Mouse (Mus musculus): ENCODE data around the gene Nfatc4.

Nfatc4 gene

DNA sequence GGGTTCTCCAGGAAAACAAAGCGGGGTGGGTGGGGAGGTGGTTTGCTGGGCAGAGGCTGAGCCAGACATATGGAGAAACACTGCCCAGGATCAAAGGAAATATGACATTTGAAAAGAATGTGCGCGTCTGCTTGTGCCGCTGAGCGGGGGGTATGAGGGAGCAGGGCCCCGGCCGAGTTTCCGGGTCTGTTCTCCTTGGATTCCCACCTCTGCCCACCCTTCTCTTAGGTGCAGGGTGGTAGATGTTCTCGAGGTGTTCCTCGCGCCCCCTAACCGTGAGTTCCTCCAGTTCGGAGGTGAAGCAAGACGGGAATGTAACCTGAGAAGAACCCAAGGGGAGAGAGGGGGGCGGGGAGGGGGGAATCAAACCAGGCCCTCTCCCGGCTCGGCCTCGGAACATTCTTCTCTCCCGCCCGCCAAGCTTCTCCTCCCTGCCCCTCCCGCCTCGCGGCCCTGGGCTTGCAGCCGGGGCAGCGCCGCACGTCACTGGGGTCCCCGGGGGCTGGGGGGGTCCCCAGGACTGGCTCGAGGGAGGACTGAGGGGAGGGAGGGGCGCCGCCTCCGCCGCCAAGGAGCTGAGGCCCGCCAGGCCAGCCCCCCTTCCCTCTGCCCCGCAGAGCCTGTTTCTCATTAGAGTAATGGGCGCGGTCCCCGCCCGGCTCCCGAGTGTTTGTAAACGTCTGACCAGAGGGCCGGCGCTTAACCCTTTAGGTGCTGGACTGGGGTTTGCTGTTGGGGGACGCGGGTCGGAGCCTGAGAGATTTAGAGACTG is at the start of gene Nfatc4:
Nfatc4 (plus strand) TSS at position 154 of the 772 bp plus-strand sequence.
- peak; percentile 46 for DNase-seq

DNA sequence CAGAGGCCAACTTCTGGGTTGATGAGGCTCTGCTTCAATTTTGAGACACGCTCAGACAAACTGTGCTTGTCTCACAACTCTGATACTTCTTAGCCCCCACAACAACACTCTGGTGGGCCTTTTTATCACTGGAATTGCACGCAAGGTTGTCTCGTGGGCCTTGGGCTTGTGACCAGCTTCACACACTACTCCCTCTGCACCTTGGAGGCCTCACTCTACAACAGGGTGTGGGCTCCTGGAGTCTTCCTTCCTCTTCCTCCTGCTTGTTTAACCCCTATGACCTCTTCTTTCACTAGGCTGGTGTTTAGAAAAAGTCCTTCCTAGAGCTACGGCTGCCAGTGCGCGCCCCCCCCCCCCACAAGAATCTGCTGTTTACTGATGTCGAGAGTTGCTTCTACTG is 46.2 kb upstream of the Nfatc4 start:
- DNase-seq: peak; percentile 0

DNA sequence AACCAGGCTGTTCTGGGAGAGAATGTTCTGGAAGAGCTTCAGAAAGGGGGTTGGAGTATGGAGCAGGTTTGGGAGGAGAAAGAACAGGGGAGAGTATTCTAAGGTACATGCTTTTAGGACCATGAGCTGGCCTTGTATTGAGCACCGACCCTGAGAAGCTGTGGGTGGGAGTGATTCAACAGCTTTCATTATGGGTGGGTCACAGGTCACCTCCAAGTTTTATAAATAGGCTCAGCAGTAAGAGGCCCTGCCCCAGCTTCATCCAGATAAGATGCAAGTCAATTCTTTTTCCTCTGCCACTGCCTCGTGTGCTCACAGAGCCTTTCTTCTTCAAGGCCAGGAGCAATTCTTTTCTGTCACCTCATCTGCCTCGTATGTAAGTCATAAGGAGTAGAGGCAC is 45.8 kb upstream of the Nfatc4 start:
- peak; percentile 1 for DNase-seq

DNA sequence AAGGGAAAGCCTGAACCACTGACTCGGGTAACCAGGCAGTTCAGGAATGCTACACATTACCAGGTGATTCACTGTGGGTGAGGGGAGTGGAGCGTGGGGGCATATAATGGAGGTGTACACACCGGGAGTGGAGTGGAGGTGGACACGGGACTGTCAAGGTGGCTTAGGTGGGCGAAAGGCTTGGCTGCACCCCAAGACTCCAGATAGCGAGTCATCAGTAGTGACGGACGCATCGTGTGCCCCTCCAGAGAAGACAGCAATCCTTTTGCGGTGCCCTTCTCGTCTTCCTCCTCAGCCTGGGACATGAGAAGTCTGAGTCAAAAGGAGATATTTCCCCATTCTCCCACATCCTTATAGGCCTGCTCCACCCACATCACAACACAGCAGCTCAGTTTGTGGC is 45.1 kb upstream of the Nfatc4 start:
- DNase-seq: peak; percentile 3

DNA sequence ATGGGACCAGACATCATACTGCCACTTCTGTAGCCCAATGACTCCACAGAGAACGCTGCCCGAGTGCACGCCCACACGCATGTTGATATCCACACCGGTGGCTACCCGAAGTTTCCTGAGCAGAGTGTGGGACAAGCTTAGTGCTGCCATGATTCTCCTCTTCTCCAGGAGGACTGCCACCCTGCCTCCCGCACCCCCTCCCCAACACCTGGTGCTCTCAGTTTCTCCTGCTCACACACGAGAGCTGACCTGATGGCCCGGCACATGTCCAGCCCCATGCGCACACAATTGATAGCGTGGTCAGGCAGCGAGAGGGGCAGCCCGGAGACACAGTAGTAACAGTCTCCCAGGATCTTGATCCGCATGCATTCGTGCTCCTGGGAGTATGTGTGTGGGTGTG is 44.3 kb upstream of the Nfatc4 start:
- peak; percentile 6 for DNase-seq

DNA sequence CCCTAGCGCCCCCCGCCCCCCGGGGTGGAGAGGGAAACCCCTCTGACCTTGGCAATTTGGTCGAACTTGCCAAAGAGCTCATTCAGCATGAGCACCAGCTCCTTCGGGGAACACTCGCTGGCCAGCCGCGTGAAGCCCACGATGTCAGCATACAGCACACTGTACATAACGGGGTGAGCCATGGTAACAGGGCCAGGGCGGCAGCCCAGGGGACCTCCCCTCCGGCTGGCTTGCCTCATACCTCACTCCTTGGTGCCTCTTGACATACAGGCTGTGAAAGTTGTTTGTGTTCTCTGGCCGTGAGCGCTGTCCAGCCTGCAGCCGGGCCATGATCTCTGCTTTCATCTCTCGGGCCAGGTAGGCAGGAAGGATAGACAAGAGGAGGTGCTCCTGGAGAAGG is 43.3 kb upstream of the Nfatc4 start:
- DNase-seq: peak; percentile 6

DNA sequence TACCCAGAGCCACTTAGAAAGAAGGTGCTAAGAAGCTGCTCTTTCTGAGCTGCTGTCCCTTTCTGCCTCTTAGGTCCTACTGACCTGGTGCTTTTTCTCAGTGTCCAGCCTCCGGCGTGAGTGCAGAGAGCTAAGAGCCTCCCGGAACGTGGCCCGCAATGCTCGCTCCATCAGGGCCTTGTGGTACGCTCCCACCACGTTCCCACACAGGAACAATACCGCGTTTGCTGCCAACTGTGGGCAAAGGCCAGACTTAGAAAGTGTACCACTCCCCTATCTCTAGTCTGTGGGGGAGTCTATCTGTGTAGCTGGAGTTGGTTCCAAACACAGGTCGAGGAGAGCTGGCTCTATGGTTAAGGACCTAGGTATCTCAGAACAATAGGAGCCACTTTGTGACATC is 42.2 kb upstream of the Nfatc4 start:
- DNase-seq: peak; percentile 7

DNA sequence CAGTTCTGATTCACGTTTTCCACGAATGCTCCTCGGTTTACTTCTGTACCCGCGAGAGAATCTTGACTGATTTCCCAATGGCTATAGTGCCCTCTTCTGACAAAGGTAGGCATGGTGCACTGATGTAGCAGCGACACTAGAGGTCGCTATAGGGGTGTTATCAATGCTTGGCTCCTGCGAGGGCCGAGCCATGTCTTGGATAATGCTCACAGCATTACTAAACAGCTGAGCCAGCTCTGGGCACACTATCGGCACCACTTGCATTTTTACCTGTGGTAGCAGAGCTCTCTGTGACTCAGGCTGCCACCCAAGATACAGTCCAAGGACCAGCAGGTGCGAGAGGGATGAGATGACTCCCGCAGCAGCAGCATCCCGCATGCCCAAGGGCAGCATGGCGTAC is 41.6 kb upstream of the Nfatc4 start:
- DNase-seq: peak; percentile 63

DNA sequence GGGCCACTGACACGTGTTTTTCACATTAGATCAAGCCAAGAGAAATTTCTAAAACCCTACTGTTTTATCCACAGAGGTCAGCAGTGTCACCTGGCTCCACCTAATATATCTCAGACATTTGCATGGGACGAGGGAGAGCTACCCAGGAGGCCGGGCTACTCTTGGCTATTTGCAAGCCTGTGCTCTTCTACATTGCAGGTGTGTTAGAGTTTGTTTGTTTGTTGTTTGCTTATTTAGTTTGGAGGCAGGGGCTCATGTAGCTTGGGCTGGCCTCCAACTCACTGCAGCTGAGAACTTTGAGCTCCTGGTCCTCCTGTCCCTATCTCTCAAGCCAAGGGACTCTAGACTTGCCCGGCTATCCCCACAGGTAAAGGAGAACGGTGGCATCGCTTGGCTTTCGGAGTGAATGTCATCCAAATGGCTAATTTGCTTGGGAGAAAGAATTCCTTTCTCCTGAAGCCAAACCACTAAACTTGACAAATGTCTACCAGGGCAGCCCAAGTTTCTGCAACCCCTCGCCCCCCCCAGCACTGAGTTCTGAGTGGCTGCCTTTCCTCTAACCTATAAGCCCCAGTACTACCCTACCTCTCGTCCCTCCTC is 40.5 kb upstream of the Nfatc4 start:
- no peak for DNase-seq

DNA sequence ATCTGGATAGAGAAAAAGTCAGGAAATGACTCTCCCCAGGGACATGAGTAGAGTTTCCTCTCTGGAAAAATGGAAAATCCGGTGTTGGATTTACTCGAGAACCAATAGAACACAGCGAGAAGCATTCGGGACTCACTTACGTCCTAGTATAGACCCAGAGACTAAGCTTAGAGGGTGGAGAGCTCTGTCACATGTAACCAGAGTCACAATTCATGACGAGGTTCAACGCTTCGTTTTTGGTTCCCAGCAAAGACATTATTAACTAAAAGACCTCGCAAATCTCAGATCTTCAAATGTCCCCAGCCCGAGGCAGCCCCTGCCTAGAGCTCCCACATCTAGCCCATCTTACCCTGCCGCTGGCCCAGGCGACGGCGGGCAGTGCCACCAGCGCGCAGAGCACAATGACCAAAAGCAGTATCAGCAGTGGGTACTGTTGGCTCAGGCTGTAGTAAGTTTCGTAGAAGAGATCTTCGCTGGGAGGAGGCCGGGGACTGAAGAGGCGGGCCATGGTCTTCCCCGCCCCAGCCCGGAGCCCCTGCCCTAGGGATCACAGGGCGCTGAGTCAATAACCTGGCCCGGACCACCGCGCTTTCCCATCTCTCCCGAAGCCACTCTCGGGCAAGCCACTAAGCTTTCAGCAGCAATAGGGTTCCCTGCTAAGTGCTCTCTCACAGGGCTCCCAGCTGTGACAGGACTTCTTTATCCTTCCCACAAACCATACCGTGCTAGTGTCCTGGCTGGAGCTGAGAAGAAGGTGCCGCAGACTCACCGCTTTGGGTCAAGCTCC is 39.6 kb upstream of the Nfatc4 start:
- DNase-seq: no peak

DNA sequence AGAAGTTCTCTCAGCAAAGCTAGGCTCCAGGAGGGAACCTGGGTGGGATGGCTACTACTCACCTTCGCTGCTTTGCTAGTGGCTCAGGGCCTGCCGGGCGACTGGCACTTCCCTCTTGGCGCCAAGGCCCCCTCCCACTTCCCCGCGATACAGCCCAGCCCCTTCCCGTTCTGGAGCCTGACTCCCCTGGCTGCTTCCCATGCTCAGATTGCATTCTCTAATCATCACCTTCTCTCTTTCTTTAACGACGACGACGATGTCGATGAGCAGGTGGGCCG is 39.0 kb upstream of the Nfatc4 start, which contains the start of gene Adcy4:
Adcy4 (minus strand) TSS at position 138 of the 278 bp plus-strand sequence.
- DNase-seq: no peak

DNA sequence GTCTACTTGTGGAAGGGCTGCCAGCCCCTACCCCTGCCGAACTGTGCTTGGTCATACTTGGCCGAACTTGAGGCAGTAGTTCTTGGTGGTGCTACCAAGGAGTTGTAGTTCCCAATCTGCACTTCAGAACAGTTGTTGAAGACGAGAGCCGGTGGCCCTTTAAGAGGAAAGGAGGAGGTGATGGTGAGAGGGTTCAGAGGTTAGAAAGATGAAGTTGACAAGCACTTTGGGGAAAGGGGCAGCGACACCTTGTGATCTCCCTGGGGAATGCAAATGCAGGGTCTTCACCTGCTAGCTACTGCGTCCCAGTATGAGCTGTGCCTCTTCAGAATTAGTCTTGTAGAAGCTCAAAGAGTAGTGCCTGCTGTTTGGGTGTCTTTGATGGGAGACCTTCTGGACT is 37.7 kb upstream of the Nfatc4 start:
- DNase-seq: peak; percentile 71

DNA sequence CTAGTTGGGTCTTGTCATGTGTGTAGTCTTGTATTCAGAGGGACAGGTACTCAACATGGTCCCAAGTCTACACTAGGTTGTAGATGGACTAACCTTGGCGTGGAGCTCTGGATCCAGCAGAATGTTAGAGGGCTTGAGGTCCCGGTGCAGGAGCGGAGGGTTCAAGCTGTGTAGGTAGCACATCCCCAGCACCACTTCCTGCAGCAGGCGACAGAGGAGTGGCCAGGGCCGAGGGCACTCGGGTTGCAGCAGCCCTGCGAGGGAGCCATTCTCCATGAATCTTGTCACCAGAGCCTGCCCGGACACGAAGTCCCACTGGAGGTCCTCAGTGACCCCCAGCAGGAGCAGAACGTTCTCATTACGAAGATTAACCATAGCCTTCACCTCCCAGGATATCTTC is 35.2 kb upstream of the Nfatc4 start:
- DNase-seq: peak; percentile 27

DNA sequence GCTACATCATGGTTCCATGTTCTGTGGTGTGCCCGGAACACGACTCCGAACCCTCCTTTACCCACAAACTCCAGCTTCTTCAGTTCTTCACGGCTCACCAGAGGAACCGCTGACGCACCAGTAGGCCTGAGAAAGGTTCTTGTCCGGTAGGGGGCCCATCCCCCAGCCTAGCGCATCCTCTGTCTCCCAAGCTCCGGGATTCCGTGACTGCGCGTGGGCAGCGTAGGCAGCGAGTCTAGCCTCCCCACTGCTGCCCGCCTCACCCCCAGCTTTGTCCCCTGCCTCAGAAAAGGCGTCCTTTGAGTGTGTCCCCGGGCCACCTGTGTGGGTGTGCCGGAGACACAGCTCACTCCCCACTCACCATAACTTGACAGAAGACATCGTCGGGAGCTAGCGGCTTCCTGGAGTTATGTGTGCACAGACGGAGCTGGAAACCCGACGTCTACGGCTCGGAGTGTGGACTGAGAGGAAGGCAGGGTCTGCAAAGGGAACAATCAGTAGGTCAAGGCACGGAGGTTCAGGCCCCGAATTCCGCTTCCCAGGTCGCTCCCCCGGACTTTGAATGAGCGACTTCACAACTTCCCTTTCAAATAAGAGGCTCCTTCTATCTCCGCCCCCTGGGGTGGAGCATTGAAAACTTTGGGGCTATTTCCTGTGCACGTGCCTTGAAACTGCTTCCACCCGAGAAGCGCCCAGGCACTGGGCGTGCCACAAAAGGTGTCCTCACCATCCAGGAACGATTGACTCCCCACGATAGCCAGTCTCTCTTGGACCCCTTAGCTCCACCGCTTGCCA is 34.5 kb upstream of the Nfatc4 start, which contains the start of gene Ripk3:
Ripk3 (minus strand) TSS at position 610 of the 795 bp plus-strand sequence.
- DNase-seq: peak; percentile 76

DNA sequence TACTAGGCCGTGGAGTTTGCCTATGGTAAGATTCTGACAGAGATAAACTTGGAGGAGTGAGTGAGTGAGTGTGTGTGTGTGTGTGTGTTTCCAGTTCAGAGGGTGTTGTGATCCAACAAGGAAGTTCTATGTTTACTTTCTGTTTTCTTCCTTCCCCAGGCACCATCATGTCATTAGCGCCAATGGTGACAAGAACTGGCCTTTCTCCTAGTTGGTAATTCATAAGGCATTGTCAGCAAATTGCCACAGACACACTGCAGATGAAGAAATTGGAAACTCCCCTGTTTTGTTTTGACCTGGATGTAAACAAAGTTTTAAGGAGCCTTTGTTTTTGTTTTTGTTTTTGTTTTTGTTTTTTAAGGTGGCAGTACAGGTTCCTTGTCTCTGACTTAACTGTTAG is 29.5 kb upstream of the Nfatc4 start:
- DNase-seq: no peak

DNA sequence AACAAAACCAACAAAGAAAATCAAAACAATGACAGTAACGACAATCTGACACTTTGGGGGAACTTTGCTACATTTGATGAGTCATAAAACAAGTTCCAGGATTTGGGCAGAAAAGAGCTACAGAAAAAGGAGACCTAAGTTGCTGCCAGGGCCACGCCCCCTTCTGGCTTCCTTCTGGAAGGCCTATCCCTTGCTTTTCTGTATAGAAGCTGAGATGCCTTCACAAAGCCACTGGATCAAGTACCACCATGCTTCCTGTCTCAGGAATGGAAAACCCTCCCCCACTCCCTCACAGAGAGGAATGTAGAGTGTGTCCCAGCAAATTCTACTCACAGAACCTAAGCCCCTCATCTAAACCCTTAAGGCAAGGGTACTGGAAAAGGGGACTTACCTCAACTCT is 29.0 kb upstream of the Nfatc4 start:
- DNase-seq: no peak

DNA sequence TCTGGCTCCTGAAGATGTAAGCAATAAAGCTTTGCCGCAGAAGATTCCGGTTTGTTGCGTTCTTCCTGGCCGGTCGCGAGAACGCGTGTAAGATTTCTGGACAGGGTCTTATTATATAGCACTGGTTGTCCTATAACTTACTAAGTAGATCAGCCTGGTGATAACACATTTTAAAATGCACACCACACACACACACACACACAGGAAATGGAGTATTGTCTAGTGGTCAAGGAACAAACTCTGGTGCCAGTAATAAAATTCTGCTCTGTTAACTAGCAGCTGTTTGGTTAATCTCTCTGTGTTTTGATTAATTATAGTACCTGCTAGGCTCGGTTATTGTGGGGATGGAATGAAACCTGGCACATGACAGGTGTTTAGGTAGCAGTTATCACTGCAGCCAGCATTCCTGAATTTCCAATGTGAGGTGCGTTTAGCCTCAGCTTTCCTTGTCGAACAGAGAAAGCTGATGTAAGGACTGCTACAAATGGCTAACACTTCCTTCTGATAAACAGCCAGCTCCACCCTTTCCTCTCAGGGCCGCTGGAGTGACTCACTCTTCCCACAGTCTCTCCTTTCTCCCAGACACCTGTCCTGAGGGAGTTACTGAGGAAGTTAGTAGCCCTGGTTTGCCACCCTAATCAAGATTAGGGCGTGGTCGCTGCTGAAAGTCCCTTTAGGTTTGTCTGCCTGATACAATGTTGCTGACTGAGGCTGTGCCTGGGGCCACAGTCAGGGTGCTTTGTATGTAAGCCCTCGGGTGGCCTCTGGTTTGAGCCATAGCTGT is 27.4 kb upstream of the Nfatc4 start:
- DNase-seq: no peak

DNA sequence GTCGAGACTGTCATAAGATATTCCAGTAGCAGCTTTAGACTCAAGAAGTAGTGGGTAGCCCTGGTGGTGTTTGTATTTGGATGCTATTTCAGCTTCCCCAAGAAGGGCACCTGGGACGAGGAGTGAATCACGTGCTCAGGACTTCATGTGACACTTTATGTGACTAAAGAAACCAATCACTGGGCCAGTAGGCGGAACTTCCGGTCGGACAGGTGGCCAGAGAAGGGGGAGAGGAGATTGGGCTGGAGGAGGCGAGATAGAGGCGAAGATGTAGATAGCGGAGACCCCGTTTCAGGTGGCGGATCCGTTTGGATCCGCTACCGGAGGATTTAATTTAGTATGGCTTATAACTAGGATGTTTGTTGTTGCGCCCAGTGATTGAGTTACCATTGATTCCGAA is 8.1 kb upstream of the Nfatc4 start:
- peak; percentile 58 for DNase-seq

DNA sequence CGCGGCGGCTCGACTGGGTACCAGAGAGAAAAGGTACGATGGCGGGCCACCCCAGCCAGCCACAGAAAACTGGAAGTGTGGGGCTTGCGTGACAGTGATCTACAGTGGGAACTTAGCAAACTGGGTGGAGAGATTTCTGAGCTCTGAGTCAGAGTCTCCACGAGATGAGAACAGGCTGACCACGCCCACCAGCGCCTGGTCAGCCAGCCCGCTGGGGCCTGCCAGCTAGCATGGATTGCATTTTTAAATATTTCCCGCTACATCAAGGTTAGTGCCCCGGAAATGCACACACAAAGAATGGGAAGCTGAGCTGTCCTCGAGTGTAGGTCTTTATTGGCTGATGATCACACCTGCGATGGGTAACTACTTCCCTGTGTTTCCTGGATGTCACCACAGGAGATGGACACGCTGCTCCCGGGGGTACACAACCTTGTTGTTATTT is 7.6 kb upstream of the Nfatc4 start:
- DNase-seq: peak; percentile 20

DNA sequence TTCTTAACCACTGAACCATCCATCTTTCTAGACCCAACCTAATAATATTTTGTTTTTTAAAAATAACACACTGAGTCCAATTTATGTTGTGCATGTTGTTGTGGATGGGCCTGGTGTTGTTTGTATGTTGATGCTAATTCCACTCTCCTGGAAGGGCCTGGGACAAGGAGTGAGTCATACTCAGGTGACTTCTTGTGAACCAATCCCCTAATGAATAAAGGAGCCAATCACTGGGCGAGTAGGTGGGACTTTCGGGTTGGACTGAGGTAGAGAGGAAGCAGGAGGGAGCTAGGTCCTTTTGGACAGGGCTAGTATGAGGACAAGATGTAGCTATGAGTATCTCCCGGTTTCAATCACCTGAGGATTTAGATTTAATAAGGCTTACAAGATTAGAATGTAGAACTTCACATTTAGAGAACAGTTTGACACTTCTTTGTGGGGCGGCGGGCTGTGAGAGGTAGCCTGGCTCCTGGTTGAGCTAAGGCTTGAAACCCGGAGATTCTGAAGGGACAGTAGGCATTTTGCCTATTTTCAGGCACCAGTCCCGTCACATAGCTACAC is 3.0 kb upstream of the Nfatc4 start:
- DNase-seq: peak; percentile 2

DNA sequence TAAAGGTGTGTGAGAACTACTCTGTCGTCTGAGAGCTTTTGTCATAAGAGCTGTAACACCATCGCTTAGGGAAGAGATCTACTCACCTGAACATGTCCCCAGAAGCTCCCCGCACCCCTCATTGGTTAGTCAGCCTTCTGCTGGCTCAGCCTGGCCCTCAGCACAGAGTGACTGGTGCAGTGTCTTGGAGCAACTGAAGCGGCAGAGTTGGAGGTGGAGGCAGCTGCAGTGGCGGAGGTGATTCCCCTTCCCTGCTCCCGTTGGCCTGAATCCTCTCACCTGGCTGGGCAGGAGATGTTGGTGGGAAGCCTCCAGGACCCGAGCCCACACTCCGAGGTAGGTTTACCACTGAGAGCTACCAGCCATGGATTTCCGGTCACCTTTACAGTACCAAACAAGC is 2.4 kb upstream of the Nfatc4 start:
- DNase-seq: peak; percentile 4

DNA sequence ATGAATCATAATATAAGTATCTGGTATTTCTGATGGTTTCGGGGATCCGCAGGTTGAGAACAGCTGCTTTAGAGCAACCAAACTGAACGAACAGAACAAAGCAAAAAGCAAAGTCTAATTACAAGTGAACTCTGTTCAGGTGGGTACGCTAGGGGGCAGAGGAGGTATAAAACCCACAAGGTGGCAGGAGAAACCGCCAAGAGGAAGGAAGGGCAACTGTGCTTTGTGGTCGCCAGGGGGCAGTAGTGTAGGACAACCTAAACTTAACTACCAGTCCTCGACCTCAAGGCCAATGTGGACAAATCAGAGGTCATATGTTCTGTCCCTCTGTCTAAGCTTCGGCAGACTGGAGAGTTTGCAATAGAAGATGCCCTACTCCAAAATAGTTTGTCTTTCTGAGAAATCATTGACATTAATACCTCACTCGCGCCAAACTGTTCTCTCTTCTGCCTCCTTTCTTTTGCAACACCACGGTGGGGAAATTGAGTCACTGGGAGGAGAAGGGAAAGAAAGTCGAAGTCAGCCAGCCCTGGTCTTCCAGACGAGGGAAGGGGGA is 431 bp upstream of the Nfatc4 start:
- DNase-seq: peak; percentile 87

Measured in thymus, postnatal 4 days (tissue).